Mouse (Mus musculus) spleen, embryonic (tissue): ENCODE measurements around the gene Clps.

Experiments used
- CTCF ChIA-PET: fragments of 350-600 bp; sonication (Branson Sonifier 250); formaldehyde crosslinking; loops from one replicate; lab custom pipeline; 2022; lab: Charles Lee

Clps gene

GRCm38 (mm10) chr17:28554021-28554420 is 6.5 kb downstream of the Clps start:
- CTCF ChIA-PET: interaction anchor here (0.6 to 1.2 kb wide), 2 partner anchors 26 to 29 kb away, joined by 4 to 10 read pairs; no protein-coding TSS in a partner anchor

GRCm38 (mm10) chr17:28553040-28553793 is 7.3 kb downstream of the Clps start:
- CTCF ChIA-PET: interaction anchor here (0.6 to 1.2 kb wide), 2 partner anchors 25 to 28 kb away, joined by 4 to 10 read pairs; no protein-coding TSS in a partner anchor

- CTCF ChIA-PET: no interaction called here
Measured at GRCm38 (mm10) chr17:28549111-28549510, 11.5 kb downstream of the Clps start, which contains the start of gene Clpsl2. TSS of gene Clpsl2 (plus strand) at chr17:28549411.

DNA sequence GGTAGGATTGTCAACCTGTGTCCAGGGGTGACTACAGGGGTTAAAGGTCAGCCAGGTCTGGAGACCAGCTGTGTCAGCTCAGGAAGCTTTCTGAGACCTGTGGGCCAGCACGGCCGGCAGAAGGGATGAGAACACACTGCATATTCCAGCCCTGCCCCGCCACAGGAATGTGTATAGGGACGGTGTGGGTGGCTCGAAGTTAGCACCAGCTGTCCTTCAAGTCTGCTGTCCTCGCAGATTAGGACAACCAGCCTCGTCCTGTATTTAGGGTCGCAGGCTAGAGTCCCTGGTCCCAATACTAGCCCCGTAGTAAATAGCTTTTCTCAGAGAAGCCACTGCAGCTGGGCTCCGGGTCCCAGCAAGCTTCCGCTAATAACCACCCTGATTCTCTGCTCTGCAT is 12.0 kb downstream of the Clps start:
- CTCF ChIA-PET: no interaction called here

- CTCF ChIA-PET: no interaction called here
Measured at GRCm38 (mm10) chr17:28546925-28547324, 13.6 kb downstream of the Clps start.

GRCm38 (mm10) chr17:28537881-28538280 is 22.7 kb downstream of the Clps start:
- CTCF ChIA-PET: interaction anchor here (0.7 kb wide), 1 partner anchor 131 kb away, joined by 6 read pairs; no protein-coding TSS in a partner anchor

- CTCF ChIA-PET: no interaction called here
Measured at GRCm38 (mm10) chr17:28533327-28533726, 27.2 kb downstream of the Clps start.

DNA sequence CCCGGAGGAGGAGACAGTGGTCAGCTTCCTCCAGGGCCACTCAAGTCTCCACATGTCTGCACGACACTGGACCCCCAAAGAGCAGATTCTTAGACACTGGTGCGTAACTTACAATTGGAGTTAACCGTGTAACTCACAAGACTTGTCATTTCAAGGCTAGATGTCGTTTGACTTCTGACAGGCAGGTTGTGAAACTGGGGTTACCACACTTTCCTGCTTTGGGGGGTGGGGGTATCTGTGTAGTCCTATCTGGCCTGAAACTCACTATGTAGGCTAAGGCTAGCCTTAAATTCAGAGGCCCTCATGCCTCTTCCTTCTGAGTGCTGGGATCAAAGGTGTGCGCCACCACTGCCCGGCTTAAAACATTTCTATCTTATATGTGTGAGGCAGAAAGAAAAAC is 28.0 kb downstream of the Clps start:
- CTCF ChIA-PET: no interaction called here

- CTCF ChIA-PET: no interaction called here
Measured at GRCm38 (mm10) chr17:28531946-28532345, 28.6 kb downstream of the Clps start.

DNA sequence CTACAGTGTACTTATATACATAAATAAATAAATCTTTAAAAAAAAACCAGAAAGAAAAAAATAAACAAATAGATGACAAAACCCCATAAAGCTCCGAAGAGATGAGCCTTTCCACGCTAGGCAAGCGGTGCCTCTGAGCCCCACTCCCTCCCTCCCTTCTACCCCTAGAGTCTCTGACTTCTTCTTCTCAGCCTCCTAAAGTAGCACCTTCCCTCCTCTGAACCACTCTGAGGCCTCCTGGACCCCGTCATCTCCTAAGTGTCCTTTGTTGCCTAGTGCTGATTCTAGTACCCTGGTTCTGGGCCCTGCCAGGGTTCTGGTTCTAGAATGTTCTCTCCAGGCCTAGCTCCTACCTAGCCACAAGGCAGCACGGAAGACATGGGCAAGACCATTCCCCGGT is 30.1 kb downstream of the Clps start, which contains the start of gene Armc12:
Gene Armc12 (plus strand): TSS at position 301 of the 400 bp plus-strand sequence.
- CTCF ChIA-PET: interaction anchor here (0.9 kb wide), 1 partner anchor 123 kb away, joined by 3 read pairs; no protein-coding TSS in a partner anchor

DNA sequence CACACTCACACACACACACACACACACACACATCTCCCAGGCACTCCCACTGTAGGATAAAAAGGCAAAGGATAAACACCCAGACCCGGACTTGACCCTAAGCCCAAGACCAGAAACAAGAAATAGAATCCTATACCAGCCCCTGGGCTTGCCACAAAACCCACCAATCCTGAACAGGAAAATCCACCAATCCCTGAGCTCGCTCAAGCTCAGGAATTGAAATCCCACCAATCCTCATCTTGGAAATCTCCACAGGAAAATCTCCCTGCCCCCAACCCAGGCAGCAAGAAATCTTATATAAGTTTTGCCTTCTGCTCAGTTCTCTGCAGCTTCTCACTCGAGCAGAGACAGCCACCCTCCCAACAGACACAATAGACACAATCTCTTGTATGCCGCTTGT is 31.4 kb downstream of the Clps start:
- CTCF ChIA-PET: interaction anchor here (0.6 to 2.1 kb wide), 3 partner anchors 124 to 823 kb away, joined by 3 to 8 read pairs (median 3); no protein-coding TSS in a partner anchor

GRCm38 (mm10) chr17:28528043-28528351 is 32.6 kb downstream of the Clps start:
- CTCF ChIA-PET: interaction anchor here (0.5 to 2.1 kb wide), 8 partner anchors 26 to 226 kb away, joined by 3 to 15 read pairs (median 4); no protein-coding TSS in a partner anchor

GRCm38 (mm10) chr17:28527184-28528042 is 33.2 kb downstream of the Clps start:
- CTCF ChIA-PET: interaction anchor here (0.5 to 2.1 kb wide), 8 partner anchors 9 to 158 kb away, joined by 3 to 8 read pairs (median 4); no protein-coding TSS in a partner anchor

DNA sequence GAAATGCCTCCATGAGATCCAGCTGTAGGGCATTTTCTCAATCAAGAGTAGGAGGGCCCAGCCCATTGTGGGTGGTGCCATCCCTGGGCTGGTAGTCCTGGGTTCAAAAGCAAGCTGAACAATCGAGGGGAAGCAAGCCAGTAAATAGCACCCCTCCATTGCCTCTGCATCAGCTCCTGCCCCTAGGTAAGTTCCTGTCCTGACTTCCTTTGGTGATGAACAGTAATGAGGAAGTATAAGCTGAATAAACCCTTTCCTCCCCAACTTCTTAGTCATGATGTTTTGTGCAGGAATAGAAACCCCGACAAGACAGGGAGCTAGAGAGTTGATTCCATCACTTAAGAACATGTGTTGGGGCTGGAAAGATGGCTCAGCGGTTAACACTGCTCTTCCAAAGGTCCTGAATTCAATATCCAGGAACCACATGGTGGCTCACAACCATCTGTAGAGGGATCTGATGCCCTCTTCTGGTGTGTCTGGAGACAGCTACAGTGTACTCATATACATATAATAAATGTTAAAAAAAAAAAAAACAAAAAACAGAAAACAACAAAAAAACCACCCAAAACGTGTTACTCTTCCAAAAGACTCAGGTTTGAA is 35.6 kb downstream of the Clps start:
- CTCF ChIA-PET: interaction anchor here (0.7 to 1.6 kb wide), 7 partner anchors 9 to 170 kb away, joined by 3 to 10 read pairs (median 5); no protein-coding TSS in a partner anchor

- CTCF ChIA-PET: interaction anchor here (0.6 to 1.6 kb wide), 6 partner anchors 8 to 120 kb away, joined by 3 to 10 read pairs (median 5); no protein-coding TSS in a partner anchor
Measured at GRCm38 (mm10) chr17:28524009-28524695, 36.4 kb downstream of the Clps start.

GRCm38 (mm10) chr17:28523355-28524008 is 37.1 kb downstream of the Clps start:
- CTCF ChIA-PET: interaction anchor here (0.5 to 1.3 kb wide), 4 partner anchors 9 to 119 kb away, joined by 3 to 12 read pairs (median 3); no protein-coding TSS in a partner anchor

DNA sequence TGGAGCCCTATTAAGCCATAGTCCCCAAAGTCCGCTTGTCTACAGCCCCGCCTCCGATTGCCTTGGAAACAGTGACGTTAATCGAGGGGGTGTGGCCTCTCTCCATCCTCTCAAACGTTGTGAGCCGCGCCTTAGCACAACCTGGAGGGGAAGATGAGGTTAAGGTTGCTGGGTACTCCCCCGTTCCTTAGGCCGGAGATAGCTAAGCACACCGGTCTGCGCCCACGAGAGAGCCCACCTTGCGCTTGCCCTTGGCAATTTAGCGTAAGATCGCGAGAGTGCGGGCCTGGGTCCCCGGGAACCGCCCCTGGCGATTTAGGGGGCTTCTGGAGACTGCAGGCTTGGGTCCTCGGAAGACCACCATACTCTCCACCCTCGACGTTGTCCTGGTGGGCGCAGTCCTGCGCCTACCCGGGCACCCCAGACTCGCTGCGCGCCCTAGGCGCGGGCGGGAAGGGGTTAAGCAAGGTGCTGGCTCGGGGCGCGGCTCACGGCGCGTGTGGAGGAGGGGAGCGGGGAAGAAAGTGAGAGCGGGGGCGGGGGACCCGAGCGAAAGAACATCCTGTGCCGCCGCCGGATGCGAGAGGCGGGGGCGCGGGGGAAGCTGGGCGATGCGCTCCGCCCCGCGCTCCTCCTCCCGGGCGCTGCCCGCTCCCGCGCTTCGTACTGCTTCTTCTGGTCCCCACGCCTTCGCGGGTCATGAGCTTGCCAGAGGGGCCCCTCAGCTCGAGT is 37.8 kb downstream of the Clps start:
- CTCF ChIA-PET: interaction anchor here (0.5 kb wide), 1 partner anchor 99 kb away, joined by 12 read pairs; no protein-coding TSS in a partner anchor

DNA sequence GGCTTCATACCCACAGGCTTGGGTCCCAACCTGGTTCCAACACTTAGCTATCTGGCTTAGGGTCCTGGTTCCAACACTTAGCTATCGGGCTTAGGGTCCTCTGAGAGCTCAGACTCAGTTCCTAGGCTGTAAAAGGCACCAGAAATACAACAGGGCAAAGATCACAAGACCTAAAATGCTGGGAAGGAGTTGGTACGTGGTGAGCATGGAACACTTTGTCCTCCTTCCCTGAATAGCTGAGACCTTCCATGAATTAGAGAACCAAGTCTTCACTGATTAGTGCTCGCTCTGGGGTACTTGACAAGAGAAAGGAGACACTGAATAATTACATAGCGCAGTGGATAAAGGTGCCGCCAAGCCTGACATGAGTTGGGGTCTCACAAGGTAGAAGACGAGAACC is 38.6 kb downstream of the Clps start:
- CTCF ChIA-PET: interaction anchor here (0.7 kb wide), 1 partner anchor 190 kb away, joined by 4 read pairs; no protein-coding TSS in a partner anchor
